Mouse (Mus musculus) macrophage (primary cell): ENCODE data around the gene Pard3. TPM values are rescaled to one million over a fixed set of nuclear protein-coding genes. Genes with fewer than 3 reads are reported as not detected.

ENCODE experiments used
- H3K27ac ChIP-seq: fragments of 350-480 bp; formaldehyde crosslinking; 2 replicates; pipeline ENCODE4 v1.9.0; 2021
- H3K36me3 ChIP-seq: fragments of 350-480 bp; formaldehyde crosslinking; 2 replicates; pipeline ENCODE4 v1.9.0; 2021; ENCODE audit errors: inconsistent target
- H3K4me3 ChIP-seq: fragments of 350-480 bp; formaldehyde crosslinking; 2 replicates; pipeline ENCODE4 v1.9.0; 2021; ENCODE audit errors: inconsistent target
- H3K79me2 ChIP-seq: fragments of 350-480 bp; formaldehyde crosslinking; 2 replicates; pipeline ENCODE4 v1.9.0; 2021; ENCODE audit errors: inconsistent target
- WGBS: methylation state at CpG from one replicate; pipeline ENCODE4 v1.1.7; 2026; ENCODE audit warnings: inconsistent platforms; ENCODE audit not compliant: missing documents; 5-methylcytosine and 5-hydroxymethylcytosine counted together
- polyA plus RNA-seq: library from polyadenylated mRNA; stranded (reverse); fragments of 250-400 nt; gene quantifications from 3 replicates; pipeline ENCODE4 v1.2.4, GENCODE M21; 2018; ENCODE audit warnings: inconsistent platforms

Gene Pard3
- polyA plus RNA-seq, 1 experiment from 2014 or later, result not detected

DNA sequence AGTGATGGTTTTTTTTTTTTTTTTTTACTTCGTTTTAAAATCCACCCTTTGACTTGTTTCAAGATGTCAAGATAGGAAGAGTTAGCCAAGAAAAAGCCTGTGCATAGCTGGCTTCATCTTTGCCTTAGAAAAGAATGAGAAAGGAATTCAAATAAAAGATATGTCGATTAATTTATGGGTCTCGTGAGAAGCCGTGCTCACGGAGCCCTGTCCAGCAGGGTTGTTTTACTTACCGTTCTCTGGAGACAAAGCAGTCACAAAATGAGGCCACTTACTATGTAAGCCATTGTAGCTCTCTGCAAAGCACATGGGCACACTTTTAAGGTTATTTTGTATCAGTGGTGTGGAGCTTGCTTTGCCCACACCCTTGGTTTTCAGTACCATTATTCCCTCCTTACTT lies 128.1 kb downstream of the Pard3 start:
- Histone ChIP-seq H3K36me3 (no peaks in the 10 kb centered on the region), H3K27ac (no peak overlapping the region), H3K79me2 (no peaks in the 10 kb centered on the region), H3K4me3 (no peak overlapping the region)
- 85% methylated on average over 6 of the region's 6 CpGs for WGBS

DNA sequence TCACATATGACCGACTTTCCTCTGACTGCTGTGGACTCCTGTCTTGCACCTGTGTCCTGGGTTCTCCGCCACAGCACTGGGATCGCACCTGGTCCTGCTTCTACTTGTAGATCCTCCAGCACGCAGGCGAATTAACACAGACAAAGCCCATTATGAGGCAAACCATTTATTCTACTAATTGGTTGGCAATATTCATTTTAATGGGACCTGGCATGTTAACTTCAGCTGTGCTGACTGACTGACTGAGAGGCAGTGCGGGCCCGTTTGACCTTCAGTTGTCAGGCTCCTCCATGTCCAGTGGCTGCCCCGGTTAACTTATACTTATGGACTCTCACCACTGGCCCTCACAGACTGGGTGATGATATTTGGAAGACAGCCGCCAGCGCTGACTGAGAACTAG lies 128.6 kb downstream of the Pard3 start:
- 91% methylated on average over 9 of the region's 10 CpGs for whole genome bisulfite sequencing
- no peaks in the 10 kb centered on the region for H3K79me2 ChIP-seq
- H3K36me3 ChIP-seq, result no peaks in the 10 kb centered on the region
- H3K27ac ChIP-seq, result no peak overlapping the region
- no peak overlapping the region for H3K4me3 ChIP-seq

DNA sequence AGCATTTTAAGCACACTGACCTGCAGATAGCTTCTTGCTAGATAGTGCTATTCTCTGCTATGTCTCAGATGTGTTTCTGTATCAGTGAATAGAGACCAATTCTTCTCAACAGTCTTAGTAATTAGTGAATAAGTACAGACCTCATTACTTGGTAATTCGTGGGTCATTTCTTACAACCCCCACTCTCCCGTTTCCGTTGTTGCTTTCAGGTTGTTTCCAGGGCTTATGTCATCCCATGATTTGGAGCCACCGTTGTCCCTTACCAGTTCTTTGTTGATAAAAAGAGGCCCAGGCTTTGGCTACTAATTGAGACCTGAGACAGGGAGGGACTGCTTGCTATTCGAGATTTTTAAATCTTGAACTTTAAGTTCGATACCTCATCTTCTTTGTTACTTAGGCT lies 129.7 kb downstream of the Pard3 start:
- Histone ChIP-seq H3K27ac (no peak overlapping the region), H3K4me3 (no peak overlapping the region), H3K79me2 (no peaks in the 10 kb centered on the region), H3K36me3 (no peaks in the 10 kb centered on the region)
- WGBS, result 87% methylated on average over 6 of the region's 6 CpGs

DNA sequence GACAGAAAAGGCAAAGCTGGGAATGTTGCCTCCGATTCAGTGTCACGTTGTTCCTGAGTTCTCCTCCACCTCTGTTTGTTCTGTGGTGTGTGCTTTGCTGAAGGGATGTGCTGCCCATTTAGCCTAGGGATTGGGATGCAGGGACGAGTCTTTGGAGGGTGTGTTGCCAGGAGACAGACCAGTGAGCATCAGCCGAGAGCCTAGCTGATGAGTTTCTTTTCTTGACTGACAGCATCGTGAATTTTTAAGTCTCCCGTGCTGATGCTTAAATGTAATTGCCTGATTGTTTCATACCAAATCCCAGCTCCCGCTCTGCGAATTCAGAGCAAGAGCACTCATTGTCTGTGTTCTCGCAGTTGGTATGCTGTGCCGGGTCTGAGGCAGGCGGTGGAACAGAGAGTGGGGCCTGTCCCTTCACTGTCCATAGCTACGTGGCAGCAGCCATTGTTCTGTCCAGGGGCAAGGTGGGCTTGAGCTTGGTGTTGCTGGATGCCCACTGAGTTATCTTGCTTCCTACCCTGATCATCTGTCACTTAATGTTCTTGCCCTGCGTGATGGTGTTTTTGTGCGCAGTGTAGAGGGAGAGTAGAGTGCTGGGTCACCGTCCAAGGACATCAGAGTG lies 131.2 kb downstream of the Pard3 start:
- Histone ChIP-seq H3K4me3 (no peak overlapping the region), H3K36me3 (no peaks in the 10 kb centered on the region), H3K27ac (no peak overlapping the region), H3K79me2 (no peaks in the 10 kb centered on the region)
- WGBS, result 90% methylated on average over 15 of the region's 15 CpGs

DNA sequence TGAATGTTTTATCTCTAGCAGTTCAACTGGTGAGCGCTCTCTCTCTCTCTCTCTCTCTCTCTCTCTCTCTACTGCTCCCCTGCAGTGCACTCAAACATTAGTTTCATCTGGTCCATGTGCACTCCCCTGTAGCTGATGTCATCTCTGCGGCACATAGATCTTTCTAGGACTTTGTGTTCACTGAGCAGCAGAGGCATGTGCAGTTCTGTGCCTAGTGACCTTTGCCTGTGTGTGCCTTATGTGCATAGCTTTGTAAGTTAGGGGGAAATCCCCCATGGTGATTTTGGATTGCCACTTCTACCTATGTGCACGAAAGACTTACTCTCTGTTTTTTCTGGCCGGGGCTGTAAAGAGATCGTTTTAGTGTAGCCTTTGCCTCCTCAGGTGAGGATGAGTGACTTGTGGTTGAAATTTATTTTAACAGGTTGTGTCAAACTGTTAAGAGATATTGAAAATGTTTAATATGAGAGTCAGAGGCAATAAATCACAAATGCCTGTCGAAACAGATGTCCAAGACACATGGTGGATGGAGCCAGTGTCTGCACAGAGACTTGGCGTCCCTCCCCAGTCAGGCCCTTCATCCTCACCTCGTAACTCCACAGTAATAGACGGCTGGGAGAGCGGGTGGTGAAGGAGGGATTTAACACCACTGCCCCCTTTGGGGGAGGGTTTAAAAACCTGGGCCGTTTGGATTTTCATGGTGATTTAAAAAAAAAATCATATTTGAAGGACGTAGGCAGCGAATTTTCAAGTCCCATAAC lies 133.0 kb downstream of the Pard3 start:
- H3K79me2 ChIP-seq, result no peaks in the 10 kb centered on the region
- H3K36me3 ChIP-seq, result no peaks in the 10 kb centered on the region
- 90% methylated on average over 13 of the region's 13 CpGs for WGBS
- no peak overlapping the region for H3K4me3 ChIP-seq
- no peak overlapping the region for H3K27ac ChIP-seq

DNA sequence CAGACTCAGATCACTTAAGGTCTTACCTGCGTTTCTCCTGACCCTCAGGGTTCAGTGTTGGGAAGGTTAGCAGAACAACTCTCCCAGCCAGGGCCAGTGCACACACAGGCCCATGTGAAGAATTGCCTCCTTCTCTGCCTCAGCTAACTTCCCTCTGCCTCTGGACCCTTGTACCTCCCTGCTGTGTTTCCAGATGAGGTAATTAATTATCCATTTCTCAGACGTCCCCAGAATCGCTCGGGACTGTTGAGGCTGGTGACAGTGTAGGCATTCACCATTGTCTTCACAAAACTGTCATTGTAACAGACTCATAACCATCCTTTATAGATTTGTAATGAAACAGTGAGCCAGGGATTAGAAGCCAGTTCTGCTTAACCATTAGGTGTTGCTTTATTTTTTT lies 143.8 kb downstream of the Pard3 start:
- Histone ChIP-seq H3K4me3 (no peak overlapping the region), H3K27ac (no peak overlapping the region), H3K36me3 (no peaks in the 10 kb centered on the region), H3K79me2 (no peaks in the 10 kb centered on the region)
- WGBS, result 62% methylated on average over 4 of the region's 4 CpGs

DNA sequence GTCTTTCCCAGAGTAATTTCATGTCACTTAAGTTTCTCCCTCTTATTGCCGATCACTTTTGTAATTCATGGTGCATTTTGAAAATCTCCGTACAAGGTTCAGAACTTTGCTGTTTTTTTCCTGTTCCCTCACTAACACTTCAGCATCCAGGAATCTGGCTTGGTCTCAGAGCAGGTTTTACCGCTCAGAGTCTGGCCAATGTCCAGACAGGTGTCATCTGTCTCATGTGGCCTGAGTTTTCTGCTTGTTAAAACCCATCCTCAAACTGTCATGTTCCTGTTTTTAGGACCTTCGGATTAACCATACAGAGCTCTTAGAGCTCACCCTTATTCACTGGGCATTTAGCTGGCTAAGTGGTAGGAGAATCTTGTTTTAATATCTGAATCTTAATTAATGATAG lies 146.9 kb downstream of the Pard3 start:
- H3K4me3 ChIP-seq, result no peak overlapping the region
- 93% methylated on average over 4 of the region's 4 CpGs for WGBS
- H3K79me2 ChIP-seq, result no peaks in the 10 kb centered on the region
- H3K36me3 ChIP-seq, result no peaks in the 10 kb centered on the region
- no peak overlapping the region for H3K27ac ChIP-seq

DNA sequence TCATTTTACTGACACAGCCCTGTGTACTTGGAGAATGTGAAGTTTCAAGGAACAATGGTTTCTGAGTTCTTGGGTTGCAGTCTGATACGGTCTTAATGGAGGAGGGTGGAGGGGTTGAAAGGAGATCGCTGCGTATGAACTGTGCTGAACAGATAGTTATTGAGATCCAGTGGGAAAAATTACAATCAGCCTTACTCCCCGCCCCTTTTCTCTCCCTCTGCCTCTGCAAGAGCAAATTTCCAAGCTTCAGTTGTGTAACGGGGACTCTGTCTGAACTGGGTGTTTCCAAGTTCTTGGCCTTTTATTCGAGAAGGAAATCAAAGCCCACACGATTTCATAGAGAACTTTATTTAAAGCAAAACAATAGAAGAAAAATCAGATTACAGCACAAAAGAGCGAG lies 150.6 kb downstream of the Pard3 start:
- Histone ChIP-seq H3K79me2 (no peaks in the 10 kb centered on the region), H3K4me3 (no peak overlapping the region), H3K27ac (no peak overlapping the region), H3K36me3 (no peaks in the 10 kb centered on the region)
- WGBS, result 93% methylated on average over 8 of the region's 8 CpGs

DNA sequence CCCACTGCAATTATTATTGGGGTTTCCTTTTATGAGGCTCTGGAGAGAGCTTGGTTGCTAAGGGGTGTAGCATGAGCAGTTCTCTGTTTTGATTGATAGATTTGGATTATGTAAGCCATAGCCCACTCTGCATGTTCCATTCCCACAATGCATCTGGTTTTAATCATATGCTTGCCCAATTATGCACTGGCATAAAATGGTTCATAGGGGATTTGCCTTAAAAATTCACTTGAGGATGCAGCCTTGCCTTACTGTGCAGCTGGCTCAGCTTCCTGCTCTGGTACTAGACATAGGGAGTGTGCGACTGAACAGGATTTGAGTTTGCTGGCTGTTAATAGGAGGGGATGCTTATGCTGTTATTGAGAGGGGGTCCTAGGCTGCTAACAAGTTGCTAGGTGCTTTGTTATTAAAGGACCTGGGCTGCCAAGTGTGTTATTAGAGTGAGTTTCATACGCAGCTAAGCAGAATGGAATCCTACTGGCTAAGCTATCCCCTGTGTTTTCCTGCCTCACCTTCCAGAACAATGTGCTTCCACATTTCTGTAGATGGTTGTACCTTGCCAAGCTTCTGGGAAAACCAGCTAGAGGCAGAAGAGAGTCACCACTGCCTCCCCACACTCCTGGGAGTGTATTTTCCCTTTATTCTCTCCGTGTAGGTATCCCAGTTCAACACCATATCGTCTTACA lies 151.2 kb downstream of the Pard3 start:
- Histone ChIP-seq H3K27ac (no peak overlapping the region), H3K36me3 (no peaks in the 10 kb centered on the region), H3K79me2 (no peaks in the 10 kb centered on the region), H3K4me3 (no peak overlapping the region)
- 96% methylated on average over 4 of the region's 4 CpGs for WGBS

DNA sequence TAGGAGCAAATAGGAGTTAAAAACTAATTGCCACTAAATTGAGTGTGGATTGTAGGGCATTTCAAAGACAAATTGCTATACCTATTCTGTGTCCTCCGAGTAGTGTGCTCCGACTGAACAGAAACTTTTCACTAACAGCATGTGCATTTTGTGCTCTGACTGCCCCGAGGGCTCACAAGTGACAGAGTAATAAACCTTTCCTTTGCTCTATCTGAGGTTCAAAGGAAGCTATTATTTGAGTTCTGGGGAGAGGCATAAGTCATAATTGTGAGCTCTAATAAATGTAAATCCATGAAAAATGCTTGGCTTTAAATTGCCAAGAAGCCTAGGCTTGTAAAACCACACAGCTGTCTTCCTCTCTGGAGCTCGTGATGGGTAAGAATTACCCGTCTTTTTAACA lies 156.5 kb downstream of the Pard3 start:
- 89% methylated on average over 5 of the region's 5 CpGs for WGBS
- H3K36me3 ChIP-seq, result no peaks in the 10 kb centered on the region

DNA sequence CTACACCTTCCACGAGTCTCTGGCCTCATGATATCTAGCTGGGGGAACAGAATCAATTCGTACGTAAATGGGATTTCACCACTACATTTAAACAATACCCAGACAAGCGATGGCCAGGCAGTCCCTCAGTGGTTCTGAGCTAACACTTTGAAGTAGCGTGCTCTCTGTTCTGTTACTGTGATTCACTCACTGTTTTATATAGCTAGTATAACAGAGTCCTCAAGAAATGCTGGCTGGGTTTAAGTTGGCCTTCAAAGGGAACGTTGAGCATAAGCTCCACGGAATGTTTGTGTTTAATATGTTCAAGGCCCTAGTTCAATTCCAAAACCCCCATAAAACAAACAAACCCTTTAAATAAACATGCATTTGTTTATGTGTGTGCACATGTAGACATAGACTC lies 156.9 kb downstream of the Pard3 start:
- Histone ChIP-seq H3K4me3 (no peak overlapping the region), H3K27ac (no peak overlapping the region), H3K79me2 (no peaks in the 10 kb centered on the region), H3K36me3 (no peaks in the 10 kb centered on the region)
- 92% methylated on average over 7 of the region's 7 CpGs for WGBS

More for the DNA sequence above, 156.5 kb downstream of the Pard3 start:
- Histone ChIP-seq H3K79me2 (no peaks in the 10 kb centered on the region), H3K4me3 (no peak overlapping the region), H3K27ac (no peak overlapping the region)

DNA sequence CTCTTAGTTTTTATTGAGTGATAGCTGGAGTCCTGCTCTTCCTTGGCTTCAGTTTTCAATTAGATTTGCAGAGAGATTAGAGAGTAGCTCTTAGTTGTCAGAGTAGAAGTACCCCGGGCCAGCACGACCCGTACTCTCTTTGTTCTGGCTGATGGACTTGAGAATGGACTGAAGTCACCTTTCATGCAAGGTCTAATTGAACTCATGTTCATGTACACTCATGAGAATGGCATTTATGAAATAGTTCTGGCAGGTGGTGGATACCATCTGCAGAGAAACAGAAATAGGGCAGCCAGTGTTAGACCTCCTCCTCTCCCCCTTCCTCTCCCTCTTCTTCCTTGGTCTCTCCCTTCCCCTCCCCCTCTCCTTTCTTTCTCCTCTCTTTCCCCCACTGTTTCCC lies 158.7 kb downstream of the Pard3 start:
- H3K79me2 ChIP-seq, result no peaks in the 10 kb centered on the region
- no peaks in the 10 kb centered on the region for H3K36me3 ChIP-seq
- 95% methylated on average over 3 of the region's 3 CpGs for WGBS
- no peak overlapping the region for H3K4me3 ChIP-seq
- no peak overlapping the region for H3K27ac ChIP-seq

DNA sequence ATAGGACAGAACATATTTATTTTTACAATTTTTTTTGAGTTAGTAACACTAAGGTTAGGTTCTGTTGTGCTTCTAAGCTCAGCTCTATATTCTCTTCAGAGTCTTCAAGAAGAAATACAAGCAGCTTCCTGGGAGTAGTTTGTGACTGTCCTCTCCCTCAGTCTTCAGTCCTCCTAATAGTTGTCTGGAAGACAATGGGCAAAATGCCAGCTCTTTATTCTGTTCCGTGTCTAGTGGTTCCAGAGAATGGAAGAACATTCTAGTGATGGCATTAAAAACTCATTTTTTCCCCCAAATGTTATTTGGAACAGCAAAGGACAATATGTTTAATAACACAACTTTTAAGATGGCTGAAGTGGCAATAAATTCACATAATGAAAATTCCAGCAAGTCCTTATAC lies 163.3 kb downstream of the Pard3 start:
- 89% methylated on average over 1 of the region's 1 CpGs for WGBS
- H3K27ac ChIP-seq, result no peak overlapping the region

DNA sequence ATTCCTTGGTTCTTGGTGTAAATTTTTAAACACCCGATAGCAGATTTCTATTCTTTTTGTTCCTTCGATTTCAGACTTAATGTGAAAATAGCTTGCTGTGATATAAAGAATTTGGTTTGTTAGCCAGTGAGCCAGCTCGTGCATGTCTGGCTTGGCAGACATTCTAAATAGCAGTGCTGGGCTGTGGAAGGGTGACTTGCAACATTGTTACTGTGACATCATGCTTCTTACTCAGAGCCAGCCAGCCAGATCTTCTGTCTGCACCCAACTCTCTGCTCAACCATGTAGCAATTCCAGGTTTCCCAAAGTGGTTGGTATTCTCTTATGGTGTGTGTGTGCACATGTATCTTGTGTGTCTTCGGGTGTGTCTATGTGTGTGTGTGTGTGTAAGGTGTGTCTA lies 163.7 kb downstream of the Pard3 start:
- H3K79me2 ChIP-seq, result no peaks in the 10 kb centered on the region
- WGBS, result 71% methylated on average over 4 of the region's 4 CpGs
- H3K27ac ChIP-seq, result no peak overlapping the region
- no peak overlapping the region for H3K4me3 ChIP-seq
- no peaks in the 10 kb centered on the region for H3K36me3 ChIP-seq

More for the DNA sequence above, 163.3 kb downstream of the Pard3 start:
- Histone ChIP-seq H3K79me2 (no peaks in the 10 kb centered on the region), H3K36me3 (no peaks in the 10 kb centered on the region), H3K4me3 (no peak overlapping the region)
